Mouse (Mus musculus): Measurements from ENCODE around the gene Rnf216. TPM values are rescaled to one million over a fixed set of nuclear protein-coding genes. Genes with fewer than 3 reads are reported as not detected.
A peak's percentile ranks its signal among the peaks of the same experiment; 100 is the strongest.

The Rnf216 gene
- total and polyA plus RNA-seq, 2 experiments from 2014 or later, result 27.5 to 40.7 TPM

DNA sequence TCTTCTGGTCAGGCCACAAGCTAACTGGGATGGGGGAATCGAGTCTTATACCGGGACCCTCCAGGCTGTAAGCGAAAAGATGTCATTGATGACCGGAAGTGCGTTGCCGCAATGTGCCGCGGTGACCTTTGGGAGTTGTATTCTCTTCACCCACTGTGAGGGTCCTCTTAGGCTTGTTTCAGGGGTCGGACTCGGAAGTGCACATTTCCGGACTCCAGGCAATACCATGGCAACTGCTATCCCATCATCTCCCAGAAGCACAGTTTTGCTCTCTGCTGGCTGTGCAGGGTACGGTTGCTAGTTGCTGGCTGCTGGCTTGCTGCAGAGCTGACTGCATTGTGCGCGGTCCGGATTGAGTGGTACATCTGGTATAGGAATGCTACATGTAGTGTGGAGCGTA, 16.3 kb upstream of the Rnf216 start:
- WGBS, result 92% methylated on average over 16 of the region's 16 CpGs
- Histone ChIP-seq H3K4me2 (ENCODE audit: low read depth, low read length, poor library complexity, severe bottlenecking) (no peak overlapping the region), H3K36me3 (ENCODE audit: insufficient read depth, low read length) (no peaks in the 10 kb centered on the region), H3K27me3 (ENCODE audit: insufficient read depth, low read length) (no peaks in the 10 kb centered on the region), H3K27ac (ENCODE audit: low read depth, low read length) (no peak overlapping the region), H3K4me1 (ENCODE audit: insufficient read depth, low read length) (0 out of 2 replicates have a peak, but pooled peaks cover 4% of the 10 kb centered on the region), H3K9me3 (ENCODE audit: low read length) (no peaks in the 10 kb centered on the region), H3K4me3 (ENCODE audit: low read depth, low read length) (no peak overlapping the region), H3K9ac (replicated peaks; ENCODE audit: low read length, poor library complexity, severe bottlenecking) (no peak overlapping the region)
- no peak for TF ChIP-seq CTCF (IDR thresholded peaks at IDR 0.05)
- DNase-seq (ENCODE audit: low spot score) (no peak), ATAC-seq (ENCODE audit: low FRiP score) (no peak)

DNA sequence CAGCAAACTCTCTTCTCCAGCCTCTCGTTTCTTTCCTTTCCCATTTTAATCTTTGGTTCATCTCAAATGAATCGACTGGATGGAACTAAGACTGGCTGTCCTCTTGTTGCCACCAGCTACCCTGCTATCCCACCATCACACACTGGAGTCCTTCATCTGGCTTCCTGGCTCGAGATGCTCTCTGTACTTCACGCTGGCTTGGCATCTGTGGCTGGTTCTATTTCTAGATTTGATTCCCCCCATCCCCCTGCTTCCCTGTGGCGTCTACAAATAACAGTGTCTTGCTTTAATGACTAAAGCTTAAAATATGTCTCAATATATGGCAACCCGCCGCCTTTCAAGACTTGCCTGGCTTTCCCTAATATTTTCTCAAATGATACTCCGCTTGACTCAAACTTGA, 15.0 kb upstream of the Rnf216 start:
- no peak for ATAC-seq (ENCODE audit: low FRiP score)

DNA sequence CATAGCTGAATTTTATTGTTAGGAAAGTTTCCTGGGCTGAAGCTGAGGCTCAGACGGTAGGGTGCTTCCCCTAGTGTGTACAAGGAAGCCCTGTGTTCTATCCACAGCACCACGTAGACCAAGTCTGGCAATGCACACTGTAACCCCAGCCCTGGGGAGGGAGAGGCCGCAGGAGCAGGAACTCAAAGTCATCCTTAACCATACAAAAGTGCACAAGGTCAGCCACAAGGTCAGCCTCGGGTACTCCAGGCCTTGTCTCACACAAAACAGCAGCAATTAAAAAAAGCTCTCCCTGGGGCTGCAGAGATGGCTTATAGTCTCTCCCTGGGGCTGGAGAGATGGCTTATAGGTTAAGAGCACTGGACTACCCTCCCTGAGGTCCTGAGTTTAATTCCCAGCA, 14.1 kb upstream of the Rnf216 start:
- no peaks in the 10 kb centered on the region for H3K36me3 ChIP-seq (ENCODE audit: insufficient read depth, low read length)
- no peaks in the 10 kb centered on the region for H3K27me3 ChIP-seq (ENCODE audit: insufficient read depth, low read length)
- WGBS, result 68% methylated on average over 4 of the region's 4 CpGs
- H3K27ac ChIP-seq (ENCODE audit: low read depth, low read length), result no peak overlapping the region
- 0 out of 2 replicates have a peak, but pooled peaks cover 4% of the 10 kb centered on the region for H3K4me1 ChIP-seq (ENCODE audit: insufficient read depth, low read length)
- H3K9ac ChIP-seq (replicated peaks; ENCODE audit: low read length, poor library complexity, severe bottlenecking), result no peak overlapping the region
- DNase-seq (ENCODE audit: low spot score), result no peak
- no peak overlapping the region for H3K4me3 ChIP-seq (ENCODE audit: low read depth, low read length)
- no peak for TF ChIP-seq CTCF (IDR thresholded peaks at IDR 0.05)
- ATAC-seq (ENCODE audit: low FRiP score), result no peak
- H3K9me3 ChIP-seq (ENCODE audit: low read length), result no peaks in the 10 kb centered on the region
- H3K4me2 ChIP-seq (ENCODE audit: low read depth, low read length, poor library complexity, severe bottlenecking), result no peak overlapping the region

More for the DNA sequence above, 15.0 kb upstream of the Rnf216 start:
- Histone ChIP-seq H3K27me3 (ENCODE audit: insufficient read depth, low read length) (no peaks in the 10 kb centered on the region), H3K4me3 (ENCODE audit: low read depth, low read length) (no peak overlapping the region), H3K9me3 (ENCODE audit: low read length) (no peaks in the 10 kb centered on the region), H3K27ac (ENCODE audit: low read depth, low read length) (no peak overlapping the region), H3K4me1 (ENCODE audit: insufficient read depth, low read length) (0 out of 2 replicates have a peak, but pooled peaks cover 4% of the 10 kb centered on the region), H3K4me2 (ENCODE audit: low read depth, low read length, poor library complexity, severe bottlenecking) (no peak overlapping the region), H3K36me3 (ENCODE audit: insufficient read depth, low read length) (no peaks in the 10 kb centered on the region), H3K9ac (replicated peaks; ENCODE audit: low read length, poor library complexity, severe bottlenecking) (no peak overlapping the region)
- peak; percentile 22 for DNase-seq (ENCODE audit: low spot score)
- no peak for TF ChIP-seq CTCF (IDR thresholded peaks at IDR 0.05)
- 80% methylated on average over 8 of the region's 8 CpGs for WGBS

DNA sequence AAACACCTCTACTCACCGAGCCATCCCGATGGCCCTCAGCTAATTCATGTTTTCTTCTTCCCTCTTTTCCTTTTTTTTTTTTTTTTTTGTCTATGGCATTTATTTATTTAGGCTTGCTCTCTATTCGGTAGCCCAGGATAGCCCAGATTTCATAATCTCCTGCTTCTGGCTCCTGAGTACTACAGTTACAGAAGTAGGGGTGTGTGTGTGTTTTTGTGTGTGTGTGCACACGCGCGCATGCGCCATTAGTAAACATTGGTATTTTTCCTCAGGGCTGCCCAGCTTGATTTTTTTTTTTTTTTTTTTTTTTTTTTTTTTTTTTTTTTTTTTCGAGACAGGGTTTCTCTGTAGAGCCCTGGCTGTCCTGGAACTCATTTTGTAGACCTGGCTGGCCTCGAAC, 13.3 kb upstream of the Rnf216 start:
- Histone ChIP-seq H3K9ac (replicated peaks; ENCODE audit: low read length, poor library complexity, severe bottlenecking) (no peak overlapping the region), H3K27me3 (ENCODE audit: insufficient read depth, low read length) (no peaks in the 10 kb centered on the region), H3K4me2 (ENCODE audit: low read depth, low read length, poor library complexity, severe bottlenecking) (peak overlapping the region; percentile 9; the same call in 1 of the 2 replicates), H3K27ac (ENCODE audit: low read depth, low read length) (peak overlapping the region; percentile 89), H3K4me3 (ENCODE audit: low read depth, low read length) (no peak overlapping the region), H3K36me3 (ENCODE audit: insufficient read depth, low read length) (no peaks in the 10 kb centered on the region), H3K4me1 (ENCODE audit: insufficient read depth, low read length) (0 out of 2 replicates have a peak, but pooled peaks cover 4% of the 10 kb centered on the region), H3K9me3 (ENCODE audit: low read length) (no peaks in the 10 kb centered on the region)
- no peak for ATAC-seq (ENCODE audit: low FRiP score)
- 82% methylated on average over 9 of the region's 9 CpGs for WGBS
- no peak for DNase-seq (ENCODE audit: low spot score)
- no peak for TF ChIP-seq CTCF (IDR thresholded peaks at IDR 0.05)

DNA sequence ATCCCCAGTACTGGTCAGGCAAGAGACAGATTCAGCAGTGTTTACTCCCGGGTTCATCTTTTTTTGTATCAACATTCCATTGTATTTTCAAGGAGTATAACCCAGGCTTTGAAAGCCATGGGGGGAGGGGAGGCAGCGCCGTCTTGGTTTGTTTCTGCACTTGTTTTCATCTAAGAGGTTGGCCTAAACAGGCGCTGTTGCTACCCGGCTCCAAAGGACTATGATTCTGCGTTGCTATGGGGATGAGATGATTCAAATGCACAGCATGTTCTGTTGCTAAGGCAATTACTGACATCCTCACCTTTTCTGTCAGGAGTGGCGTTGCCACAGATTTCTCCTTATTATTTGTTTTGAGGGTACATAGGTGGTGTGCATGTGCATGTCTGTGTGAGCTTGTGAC, 12.8 kb upstream of the Rnf216 start:
- H3K4me2 ChIP-seq (ENCODE audit: low read depth, low read length, poor library complexity, severe bottlenecking), result peak overlapping the region; percentile 9; the same call in 1 of the 2 replicates
- DNase-seq (ENCODE audit: low spot score) (peak; percentile 82), ATAC-seq (ENCODE audit: low FRiP score) (peak; percentile 80)
- H3K4me3 ChIP-seq (ENCODE audit: low read depth, low read length), result no peak overlapping the region
- no peaks in the 10 kb centered on the region for H3K36me3 ChIP-seq (ENCODE audit: insufficient read depth, low read length)
- no peak overlapping the region for H3K9ac ChIP-seq (replicated peaks; ENCODE audit: low read length, poor library complexity, severe bottlenecking)
- 0 out of 2 replicates have a peak, but pooled peaks cover 4% of the 10 kb centered on the region for H3K4me1 ChIP-seq (ENCODE audit: insufficient read depth, low read length)
- TF ChIP-seq CTCF (IDR thresholded peaks at IDR 0.05), result no peak
- H3K27ac ChIP-seq (ENCODE audit: low read depth, low read length), result peak overlapping the region; percentile 89
- no peaks in the 10 kb centered on the region for H3K27me3 ChIP-seq (ENCODE audit: insufficient read depth, low read length)
- H3K9me3 ChIP-seq (ENCODE audit: low read length), result no peaks in the 10 kb centered on the region
- WGBS, result 11% methylated on average over 7 of the region's 7 CpGs

DNA sequence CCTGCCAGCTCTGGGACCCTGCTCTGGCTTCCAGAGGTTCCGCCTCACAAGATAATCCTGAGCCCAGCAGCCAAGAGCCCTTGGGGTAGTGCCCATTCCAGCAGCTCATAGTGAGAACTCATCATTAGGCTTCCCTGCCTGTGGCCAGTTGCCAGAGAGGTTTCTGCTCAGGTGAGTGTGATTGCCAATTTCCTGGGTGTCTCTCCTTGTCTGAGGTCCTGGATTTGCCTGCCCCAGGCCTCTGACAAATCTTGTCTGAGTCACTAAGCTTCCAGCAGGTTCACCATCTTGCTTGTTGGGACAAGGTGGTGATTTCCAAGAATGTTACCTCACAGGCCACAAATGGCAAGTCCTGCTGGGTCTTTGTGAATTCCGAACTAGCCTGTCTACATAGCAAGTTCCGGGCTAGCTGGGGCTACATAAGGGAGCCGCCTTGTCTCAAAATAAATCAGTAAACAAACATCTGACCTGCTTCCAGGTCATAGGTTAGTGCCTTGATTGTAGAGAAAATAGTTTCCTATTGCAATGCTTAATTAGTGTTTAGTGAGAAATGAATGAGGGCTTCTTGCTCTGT, 12.1 kb upstream of the Rnf216 start:
- no peaks in the 10 kb centered on the region for H3K9me3 ChIP-seq (ENCODE audit: low read length)
- 0 out of 2 replicates have a peak, but pooled peaks cover 4% of the 10 kb centered on the region for H3K4me1 ChIP-seq (ENCODE audit: insufficient read depth, low read length)
- ATAC-seq (ENCODE audit: low FRiP score) (no peak), DNase-seq (ENCODE audit: low spot score) (no peak)
- no peaks in the 10 kb centered on the region for H3K36me3 ChIP-seq (ENCODE audit: insufficient read depth, low read length)
- H3K4me2 ChIP-seq (ENCODE audit: low read depth, low read length, poor library complexity, severe bottlenecking), result no peak overlapping the region
- no peak overlapping the region for H3K4me3 ChIP-seq (ENCODE audit: low read depth, low read length)
- TF ChIP-seq CTCF (IDR thresholded peaks at IDR 0.05), result no peak
- peak overlapping the region; percentile 89 for H3K27ac ChIP-seq (ENCODE audit: low read depth, low read length)
- H3K27me3 ChIP-seq (ENCODE audit: insufficient read depth, low read length), result no peaks in the 10 kb centered on the region
- no peak overlapping the region for H3K9ac ChIP-seq (replicated peaks; ENCODE audit: low read length, poor library complexity, severe bottlenecking)
- 69% methylated on average over 4 of the region's 4 CpGs for WGBS
